Mouse (Mus musculus) bone marrow macrophage, adult 2 months (primary cell): ENCODE data around the gene Slc23a2. TPM values are rescaled to one million over a fixed set of nuclear protein-coding genes. Genes with fewer than 3 reads are reported as not detected.

ENCODE experiments used
- H3K27ac ChIP-seq: 2 replicates; pipeline ENCODE4 v1.5.1; 2012; ENCODE audit warnings: low read depth, low read length; ENCODE audit not compliant: insufficient read depth
- H3K4me1 ChIP-seq: 2 replicates; pipeline ENCODE4 v1.6.1; 2012; ENCODE audit warnings: low read length; ENCODE audit not compliant: control insufficient read depth, insufficient read depth
- H3K4me3 ChIP-seq: 2 replicates; pipeline ENCODE4 v1.5.1; 2012; ENCODE audit warnings: mild to moderate bottlenecking, low read length, moderate library complexity; ENCODE audit not compliant: insufficient read depth
- CTCF ChIP-seq: IDR thresholded peaks from 2 replicates; pipeline ENCODE4 v1.5.1; 2012; ENCODE audit warnings: low read depth, mild to moderate bottlenecking, low read length, moderate library complexity
- POLR2A ChIP-seq: IDR thresholded peaks from 2 replicates; pipeline ENCODE4 v1.6.1; 2012; ENCODE audit warnings: mild to moderate bottlenecking, low read depth, low read length, borderline replicate concordance
- polyA plus RNA-seq: library from polyadenylated mRNA; stranded (reverse); fragments of >200 nt; gene quantifications from 2 replicates; pipeline ENCODE4 v1.2.4, GENCODE M21; 2012; ENCODE audit not compliant: missing spikeins, insufficient read depth, insufficient read length

The Slc23a2 gene
- polyA plus RNA-seq, 1 experiment: 53.5 TPM

DNA sequence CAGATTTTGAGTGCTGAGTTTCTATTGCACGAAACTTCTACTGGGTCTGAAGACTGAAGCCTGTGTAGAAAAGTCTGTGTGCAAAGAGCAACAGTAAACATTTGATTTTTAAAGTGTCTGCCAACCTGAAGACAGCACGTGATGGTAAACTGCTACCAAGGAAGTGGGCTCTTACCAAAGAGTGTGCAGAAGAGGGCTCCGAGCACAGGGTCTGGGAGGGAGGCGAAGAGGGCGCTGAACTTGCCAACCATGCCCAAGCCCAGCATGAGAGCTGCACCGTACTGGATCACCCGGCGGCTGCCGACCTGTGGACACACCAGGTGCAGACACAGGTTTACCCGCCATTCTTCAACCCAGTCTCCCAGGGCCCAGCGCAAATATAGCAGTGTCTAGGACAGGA is 83.0 kb downstream of the Slc23a2 start:
- TF ChIP-seq CTCF (no peak), POLR2A (no peak)
- Histone ChIP-seq H3K4me3 (no peak overlapping the region), H3K27ac (no peak overlapping the region), H3K4me1 (peaks cover 11% of the 10 kb centered on the region; the same call in 1 of the 2 replicates)

DNA sequence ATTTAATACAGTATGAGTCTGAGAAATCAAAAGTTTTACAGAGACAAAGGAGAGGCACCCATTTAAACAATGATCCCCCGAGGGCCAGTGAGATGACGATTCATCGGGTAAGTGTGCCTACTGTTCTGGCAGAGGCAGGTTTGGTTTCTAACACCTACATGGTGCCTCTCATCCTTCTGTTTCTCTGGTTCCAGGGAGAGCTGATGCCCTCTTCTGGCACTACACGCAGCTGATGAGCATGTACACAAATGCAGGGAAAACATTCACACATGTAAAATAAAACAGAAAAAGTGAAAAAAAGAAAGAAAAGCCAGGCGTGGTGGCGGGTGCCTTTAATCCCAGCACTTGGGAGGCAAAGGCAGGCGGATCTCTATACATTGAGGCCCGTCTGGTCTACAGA is 85.0 kb downstream of the Slc23a2 start:
- Histone ChIP-seq H3K4me1 (peaks cover 12% of the 10 kb centered on the region; the same call in 1 of the 2 replicates), H3K4me3 (no peak overlapping the region), H3K27ac (no peak overlapping the region)
- TF ChIP-seq POLR2A: no peak

DNA sequence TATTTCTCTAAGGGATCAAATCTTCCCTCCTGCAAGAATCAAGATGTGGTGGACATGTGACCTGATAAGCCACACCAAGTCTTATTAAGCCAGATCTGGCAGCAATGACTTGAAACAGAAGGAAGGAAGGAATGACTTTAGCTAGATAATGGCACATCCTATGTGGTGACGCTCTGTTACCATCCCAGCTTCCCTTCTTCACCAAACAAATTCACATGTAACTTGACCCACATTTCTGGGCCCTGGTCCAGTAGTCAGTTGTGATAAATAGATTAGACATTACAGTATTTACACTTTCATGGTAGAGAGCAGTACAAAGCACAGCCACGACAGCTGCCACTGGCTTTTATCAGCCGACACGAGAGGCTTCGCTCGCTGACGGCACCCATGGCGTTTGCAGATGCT is 89.6 kb downstream of the Slc23a2 start:
- no peak overlapping the region for H3K4me3 ChIP-seq
- no peak overlapping the region for H3K27ac ChIP-seq
- H3K4me1 ChIP-seq: peaks cover 15% of the 10 kb centered on the region; the same call in 1 of the 2 replicates
- TF ChIP-seq POLR2A (no peak), CTCF (no peak)

DNA sequence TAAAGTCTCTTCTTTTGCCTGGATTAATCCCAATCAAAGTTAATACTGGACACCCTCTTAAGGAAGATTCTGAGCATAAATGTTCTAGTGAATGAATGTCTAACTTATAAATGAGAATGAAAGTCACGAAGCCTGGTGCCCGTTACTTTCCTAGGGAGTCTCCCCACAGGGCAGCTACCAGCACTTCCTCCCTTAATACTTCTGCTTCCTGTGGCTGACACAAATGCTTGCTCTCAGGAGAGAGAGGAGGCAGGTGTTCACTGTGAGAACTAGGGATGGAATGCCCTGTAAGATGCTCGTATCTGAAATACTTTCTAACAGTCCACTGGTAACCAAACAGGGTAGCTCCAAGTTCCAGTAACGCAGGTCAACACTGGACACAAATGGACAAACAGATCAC is 91.1 kb downstream of the Slc23a2 start:
- no peak overlapping the region for H3K4me3 ChIP-seq
- no peak overlapping the region for H3K27ac ChIP-seq
- TF ChIP-seq CTCF: no peak
- TF ChIP-seq POLR2A: no peak
- H3K4me1 ChIP-seq: peaks cover 16% of the 10 kb centered on the region; the same call in 1 of the 2 replicates

DNA sequence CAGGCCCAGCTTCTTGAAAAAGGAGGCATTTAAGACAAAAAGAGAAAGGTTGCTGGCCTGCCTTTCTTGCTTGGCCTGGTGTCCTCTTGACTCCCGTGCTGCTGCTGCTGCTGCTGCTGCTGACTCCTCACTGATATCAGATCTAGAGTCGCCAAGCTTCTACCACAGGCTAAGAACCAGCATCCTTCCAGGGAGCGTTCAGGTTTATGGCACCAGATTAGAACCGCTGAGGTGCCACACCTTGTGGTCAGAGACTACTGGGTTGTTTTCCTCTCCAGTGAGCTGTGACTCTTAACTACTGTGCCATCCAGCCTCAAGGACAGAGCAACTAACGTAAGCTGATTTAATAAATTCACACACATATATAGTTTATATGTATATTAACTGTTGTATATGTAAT is 93.1 kb downstream of the Slc23a2 start:
- H3K27ac ChIP-seq: no peak overlapping the region
- peaks cover 24% of the 10 kb centered on the region for H3K4me1 ChIP-seq
- H3K4me3 ChIP-seq: no peak overlapping the region
- TF ChIP-seq CTCF (no peak), POLR2A (no peak)

DNA sequence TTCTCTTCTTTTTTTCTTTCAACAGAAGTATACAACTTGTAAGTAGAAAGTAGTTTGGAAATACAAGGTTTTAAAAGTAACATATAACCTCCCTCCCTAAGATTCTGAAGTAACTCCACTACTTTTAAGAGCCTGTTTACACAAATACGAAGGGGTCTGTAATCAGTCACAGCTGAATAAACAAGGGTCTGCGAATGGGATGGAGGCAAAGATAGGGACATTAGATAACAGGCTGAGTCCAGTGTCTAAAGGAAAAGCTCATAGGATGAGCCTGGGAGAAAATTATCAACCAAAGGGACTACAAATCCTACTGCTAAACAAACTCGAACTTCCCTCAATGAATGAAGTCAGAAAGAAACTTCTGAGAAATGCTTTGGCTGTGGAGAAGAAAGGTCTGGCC is 95.0 kb downstream of the Slc23a2 start:
- TF ChIP-seq CTCF (no peak), POLR2A (no peak)
- Histone ChIP-seq H3K4me3 (no peak overlapping the region), H3K4me1 (peaks cover 26% of the 10 kb centered on the region), H3K27ac (no peak overlapping the region)

DNA sequence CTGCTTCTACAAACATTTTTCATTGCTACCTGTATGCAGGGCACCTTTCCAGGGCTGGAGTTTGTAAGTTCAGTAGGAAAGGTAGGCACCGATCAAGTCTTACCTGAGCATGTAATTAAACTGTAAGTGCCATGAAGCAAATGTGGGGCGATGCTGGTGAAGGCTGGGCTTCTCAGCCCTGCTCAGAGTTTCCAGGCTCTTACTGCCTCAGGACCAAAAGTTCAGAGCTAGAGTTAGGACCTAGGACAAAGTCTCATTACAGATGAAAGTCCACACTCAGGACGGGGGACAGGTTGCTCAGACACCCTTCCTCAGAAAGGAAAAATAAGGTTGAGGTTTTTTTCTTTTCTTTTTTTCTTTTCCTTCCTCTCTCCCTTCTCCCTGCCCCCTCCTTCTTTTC is 95.4 kb downstream of the Slc23a2 start:
- Histone ChIP-seq H3K4me3 (no peak overlapping the region), H3K4me1 (peaks cover 25% of the 10 kb centered on the region), H3K27ac (no peak overlapping the region)
- TF ChIP-seq CTCF (no peak), POLR2A (no peak)

DNA sequence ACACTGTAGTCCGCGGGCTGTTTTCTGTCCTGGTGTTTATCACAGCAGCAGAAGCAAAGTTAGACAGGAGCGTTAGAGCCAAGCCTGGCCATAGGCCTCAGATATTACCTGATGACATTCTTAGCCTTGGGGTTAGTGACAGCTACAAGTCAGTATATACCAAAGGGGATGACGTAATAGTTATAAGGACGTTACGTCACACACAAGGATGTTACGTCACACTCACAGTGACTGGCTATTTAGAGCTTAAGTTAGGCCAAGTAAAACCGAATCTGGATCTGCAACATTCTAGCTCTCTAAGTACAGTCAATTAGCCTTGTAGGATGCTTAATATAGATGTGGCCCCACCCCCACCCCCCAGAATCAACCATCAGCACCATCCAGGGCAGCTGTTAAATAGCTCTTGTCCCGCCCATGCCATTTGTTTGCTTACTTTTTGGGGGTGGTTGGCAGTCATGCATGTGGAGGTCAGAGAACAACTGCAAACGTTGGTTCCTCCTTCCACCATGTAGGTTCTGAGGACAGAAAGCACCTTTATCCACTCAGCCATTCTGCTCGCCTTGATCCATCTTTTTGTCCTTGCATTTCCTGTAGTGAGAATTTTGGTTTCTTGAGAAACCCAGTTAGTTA is 96.7 kb downstream of the Slc23a2 start:
- H3K4me3 ChIP-seq: no peak overlapping the region
- TF ChIP-seq CTCF: no peak
- no peak for TF ChIP-seq POLR2A
- H3K4me1 ChIP-seq: peaks cover 18% of the 10 kb centered on the region
- no peak overlapping the region for H3K27ac ChIP-seq

DNA sequence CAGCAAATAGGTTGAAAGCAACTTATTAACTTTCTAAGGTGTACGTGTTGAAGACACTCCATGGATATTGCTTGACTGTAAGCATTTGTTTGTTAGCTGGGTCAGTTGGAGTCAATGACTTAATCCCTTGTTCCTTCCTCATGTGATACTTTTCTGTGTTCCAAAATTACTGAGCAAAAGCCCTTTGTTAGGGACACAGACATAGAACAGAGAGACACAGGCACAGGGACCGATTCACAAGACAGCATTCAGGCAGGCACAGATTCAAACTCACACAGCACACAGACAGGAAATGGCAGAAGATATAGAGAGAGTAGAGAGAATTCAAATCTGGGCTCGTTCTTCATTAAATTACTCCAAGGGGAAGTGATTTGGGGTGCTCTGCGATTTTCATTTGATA is 97.5 kb downstream of the Slc23a2 start:
- no peak for TF ChIP-seq CTCF
- no peak for TF ChIP-seq POLR2A
- Histone ChIP-seq H3K27ac (no peak overlapping the region), H3K4me1 (peaks cover 18% of the 10 kb centered on the region), H3K4me3 (no peak overlapping the region)

DNA sequence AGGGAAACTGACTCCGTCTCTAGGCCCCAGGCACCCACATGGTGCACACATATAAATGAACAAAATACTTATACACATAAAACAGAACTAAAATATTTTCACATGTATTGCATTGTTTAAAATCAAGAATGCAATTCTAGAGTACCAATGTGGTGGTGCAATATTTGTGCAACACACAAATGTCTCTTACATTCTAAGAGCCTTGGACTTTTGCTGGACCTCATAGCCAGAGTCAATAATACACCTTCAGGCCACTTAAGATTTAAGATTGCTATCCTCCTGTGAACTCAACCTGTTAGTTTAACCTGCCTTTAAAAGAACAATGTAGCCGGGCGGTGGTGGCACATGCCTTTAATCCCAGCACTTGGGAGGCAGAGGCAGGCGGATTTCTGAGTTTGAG is 98.2 kb downstream of the Slc23a2 start:
- Histone ChIP-seq H3K27ac (no peak overlapping the region), H3K4me3 (no peak overlapping the region), H3K4me1 (peaks cover 18% of the 10 kb centered on the region)
- TF ChIP-seq CTCF (no peak), POLR2A (no peak)
